Mouse (Mus musculus) E14TG2a.4 (cell line): ENCODE results near the gene Gadd45b.

Experiments
- CTCF ChIP-seq: conservative IDR thresholded peaks from 2 replicates; pipeline ENCODE4 v1.5.1; 2014; ENCODE audit warnings: low read length
- NANOG ChIP-seq: IDR thresholded peaks from 2 replicates; pipeline ENCODE4 v1.6.1; 2014; ENCODE audit warnings: borderline replicate concordance, low read length, mixed read lengths
- POU5F1 ChIP-seq: IDR thresholded peaks from 2 replicates; pipeline ENCODE4 v1.6.1; 2014; ENCODE audit warnings: low read length, borderline replicate concordance

- TF ChIP-seq CTCF (no peak), NANOG (no peak), POU5F1 (no peak)
Observed at GRCm38 (mm10) chr10:80981564-80982112, 51.8 kb downstream of the Gadd45b start.
